Mouse (Mus musculus) adrenal gland, adult 2 months (tissue): ENCODE data around the gene Olfr916. TPM values are rescaled to one million over a fixed set of nuclear protein-coding genes. Genes with fewer than 3 reads are reported as not detected.

Experiments
- DNase-seq: peaks from one replicate; pipeline ENCODE4 v3.0.0; 2021
- long read RNA-seq: library from polyadenylated mRNA; stranded (forward); transcript quantifications from one replicate; pipeline ENCODE4 v2.0.0, GENCODE M21; 2021
- polyA plus RNA-seq: library from polyadenylated mRNA; depleted of rRNA; stranded (reverse); fragments of >200 nt; gene quantifications from 2 replicates; pipeline ENCODE4 v1.2.3, GENCODE M21; 2012; rRNA removed
- total RNA-seq, 2 experiments: library from RNA; stranded (reverse); gene quantifications; 2 replicates each; pipeline ENCODE4 v1.2.3; 2021

The Olfr916 gene
- total RNA-seq (not detected), polyA plus RNA-seq (not detected in 2 replicates)
- long read RNA-seq = 0 reads

- no peak for DNase-seq
These were observed at the start of gene Olfr916 for GRCm38 (mm10) chr9:38659775-38660174. Gene Olfr916 (minus strand): TSS chr9:38659875.

GRCm38 (mm10) chr9:38674501-38674900 is 14.8 kb upstream of the Olfr916 start, which contains the start of gene Olfr918:
Gene Olfr918 (minus strand): TSS chr9:38674601.
- no peak for DNase-seq

DNA sequence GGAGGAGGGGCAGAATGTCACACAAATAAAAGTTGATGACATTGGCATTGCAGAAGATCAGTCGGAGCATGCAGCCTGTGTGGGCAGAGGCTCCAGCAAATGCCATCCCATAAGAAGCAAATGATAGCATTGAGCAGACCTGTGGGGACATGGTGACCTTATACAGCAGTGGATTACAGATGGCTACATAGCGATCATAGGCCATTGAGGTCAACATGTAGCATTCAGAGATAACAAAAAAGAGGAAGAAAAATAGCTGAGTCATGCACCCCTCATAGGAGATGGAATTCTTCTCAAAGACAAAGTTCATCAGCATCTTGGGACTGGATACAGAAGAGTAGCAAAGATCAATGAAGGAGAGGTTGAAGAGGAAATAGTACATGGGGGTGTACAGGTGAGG is 13.2 kb upstream of the Olfr916 start:
- DNase-seq = no peak

- no peak for DNase-seq
These were observed 6.1 kb upstream of the Olfr916 start, which contains the start of gene Olfr917 for GRCm38 (mm10) chr9:38665742-38666141. Gene Olfr917 (minus strand): TSS chr9:38665842.

DNA sequence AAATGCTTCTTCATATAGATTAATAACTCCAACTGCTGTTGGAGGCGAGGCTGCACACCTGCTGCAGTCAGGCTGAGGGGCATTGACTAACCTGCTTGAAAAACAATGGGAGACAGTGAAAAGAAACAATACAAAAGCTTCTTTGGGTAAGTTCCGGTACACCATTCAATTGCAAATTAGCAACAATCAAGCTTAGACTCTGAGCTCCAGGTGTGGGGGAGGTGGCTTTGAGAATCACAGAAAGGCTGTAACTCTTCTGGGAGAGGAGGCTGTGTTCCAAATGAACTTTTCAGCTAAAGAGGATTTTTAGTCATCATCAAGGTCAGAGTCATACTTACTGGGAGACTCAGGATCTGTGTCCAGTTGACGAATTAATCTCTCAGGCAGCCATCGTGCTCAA is 27.3 kb downstream of the Olfr916 start:
- no peak for DNase-seq

Other genes starting within 250 kb of the Olfr916 start
- not detected for gene Olfr901, start 230.4 kb downstream of the Olfr916 start, total RNA-seq
- not detected in 2 replicates for gene Olfr901, start 230.4 kb downstream of the Olfr916 start, polyA plus RNA-seq
- not detected for gene Olfr902, start 212.2 kb downstream of the Olfr916 start, total RNA-seq
- not detected in 2 replicates for gene Olfr902, start 212.2 kb downstream of the Olfr916 start, polyA plus RNA-seq
- gene Olfr904, start 196.7 kb downstream of the Olfr916 start, total RNA-seq = not detected
- gene Olfr904, start 196.7 kb downstream of the Olfr916 start, polyA plus RNA-seq = not detected in 2 replicates
- not detected for gene Olfr905, start 188.8 kb downstream of the Olfr916 start, total RNA-seq
- gene Olfr905, start 188.8 kb downstream of the Olfr916 start, polyA plus RNA-seq = not detected in 2 replicates
- not detected for gene Olfr906, start 172.8 kb downstream of the Olfr916 start, total RNA-seq
- gene Olfr906, start 172.8 kb downstream of the Olfr916 start, polyA plus RNA-seq = not detected in 2 replicates
- not detected for gene Olfr907, start 164.1 kb downstream of the Olfr916 start, total RNA-seq
- not detected in 2 replicates for gene Olfr907, start 164.1 kb downstream of the Olfr916 start, polyA plus RNA-seq
- not detected for gene Olfr911-ps1, start 138.3 kb downstream of the Olfr916 start, total RNA-seq
- not detected in 2 replicates for gene Olfr911-ps1, start 138.3 kb downstream of the Olfr916 start, polyA plus RNA-seq
- not detected for gene Olfr910, start 122.0 kb downstream of the Olfr916 start, total RNA-seq
- gene Olfr910, start 122.0 kb downstream of the Olfr916 start, polyA plus RNA-seq = not detected in 2 replicates
- gene Olfr912, start 79.7 kb downstream of the Olfr916 start, total RNA-seq = not detected
- not detected in 2 replicates for gene Olfr912, start 79.7 kb downstream of the Olfr916 start, polyA plus RNA-seq
- gene Olfr913, start 67.1 kb downstream of the Olfr916 start, total RNA-seq = not detected
- not detected in 2 replicates for gene Olfr913, start 67.1 kb downstream of the Olfr916 start, polyA plus RNA-seq
- not detected for gene Olfr914, start 54.8 kb downstream of the Olfr916 start, total RNA-seq
- gene Olfr914, start 54.8 kb downstream of the Olfr916 start, polyA plus RNA-seq = not detected in 2 replicates
- gene Olfr917, start 6.0 kb upstream of the Olfr916 start, total RNA-seq = not detected
- gene Olfr917, start 6.0 kb upstream of the Olfr916 start, polyA plus RNA-seq = not detected in 2 replicates
- not detected for gene Olfr918, start 14.7 kb upstream of the Olfr916 start, total RNA-seq
- gene Olfr918, start 14.7 kb upstream of the Olfr916 start, polyA plus RNA-seq = not detected in 2 replicates
- not detected for gene Olfr919, start 43.8 kb upstream of the Olfr916 start, total RNA-seq
- gene Olfr919, start 43.8 kb upstream of the Olfr916 start, polyA plus RNA-seq = not detected in 2 replicates
- 10 to 100 TPM; 38.3 to 56.7 TPM for gene Vwa5a, start 58.4 kb upstream of the Olfr916 start, total RNA-seq
- gene Vwa5a, start 58.4 kb upstream of the Olfr916 start, polyA plus RNA-seq = 7.1 and 8.0 TPM in 2 replicates
- under 1 TPM; 0.26 to 0.28 TPM for gene Olfr920, start 92.4 kb upstream of the Olfr916 start, total RNA-seq
- 0.06 and 0.07 TPM in 2 replicates for gene Olfr920, start 92.4 kb upstream of the Olfr916 start, polyA plus RNA-seq
- not detected for gene Olfr921, start 113.2 kb upstream of the Olfr916 start, total RNA-seq
- gene Olfr921, start 113.2 kb upstream of the Olfr916 start, polyA plus RNA-seq = not detected in 2 replicates
- gene Olfr922, start 154.7 kb upstream of the Olfr916 start, total RNA-seq = not detected
- not detected in 2 replicates for gene Olfr922, start 154.7 kb upstream of the Olfr916 start, polyA plus RNA-seq
- not detected for gene Olfr923, start 166.7 kb upstream of the Olfr916 start, total RNA-seq
- gene Olfr923, start 166.7 kb upstream of the Olfr916 start, polyA plus RNA-seq = not detected in 2 replicates
- not detected for gene Olfr924, start 184.6 kb upstream of the Olfr916 start, total RNA-seq
- not detected in 2 replicates for gene Olfr924, start 184.6 kb upstream of the Olfr916 start, polyA plus RNA-seq
- not detected for gene Olfr26, start 195.2 kb upstream of the Olfr916 start, total RNA-seq
- not detected in 2 replicates for gene Olfr26, start 195.2 kb upstream of the Olfr916 start, polyA plus RNA-seq
- gene Olfr926, start 217.3 kb upstream of the Olfr916 start, total RNA-seq = not detected
- not detected in 2 replicates for gene Olfr926, start 217.3 kb upstream of the Olfr916 start, polyA plus RNA-seq